Mouse (Mus musculus) midbrain, postnatal 0 days (tissue): ENCODE results near the gene Lypd6b. TPM values are rescaled to one million over a fixed set of nuclear protein-coding genes. Genes with fewer than 3 reads are reported as not detected.

Experiments used
- ATAC-seq: fragments of 200-750 bp; cut with Nextera tagmentation; 2 replicates; pipeline ENCODE4 v1.8.0; 2017; ENCODE audit warnings: moderate number of reproducible peaks, mild to moderate bottlenecking, moderate TSS enrichment, moderate library complexity; ENCODE audit not compliant: low FRiP score
- DNase-seq: peaks from one replicate; pipeline ENCODE4 v3.0.0-alpha.2; 2015; ENCODE audit warnings: low spot score
- H3K27ac ChIP-seq: fragments of 300-500 bp; sonication (generic); 2 replicates; pipeline ENCODE4 v1.5.1; 2014; ENCODE audit warnings: low read depth, mild to moderate bottlenecking, low read length, mixed read lengths
- H3K27me3 ChIP-seq: fragments of 300-500 bp; sonication (generic); 2 replicates; pipeline ENCODE4 v1.6.1; 2014; ENCODE audit warnings: low read length, control low read depth, mixed read lengths; ENCODE audit not compliant: insufficient read depth
- H3K36me3 ChIP-seq: fragments of 300-500 bp; sonication (generic); 2 replicates; pipeline ENCODE4 v1.6.1; 2014; ENCODE audit warnings: low read length, control low read depth, mixed read lengths; ENCODE audit not compliant: insufficient read depth
- H3K4me1 ChIP-seq: fragments of 300-500 bp; sonication (generic); 2 replicates; pipeline ENCODE4 v1.6.1; 2014; ENCODE audit warnings: mild to moderate bottlenecking, control low read depth, antibody characterized with exemption, low read length, mixed read lengths; ENCODE audit not compliant: insufficient read depth
- H3K4me2 ChIP-seq: fragments of 300-500 bp; sonication (generic); 2 replicates; pipeline ENCODE4 v1.6.1; 2014; ENCODE audit warnings: low read depth, mild to moderate bottlenecking, low read length, mixed read lengths; ENCODE audit not compliant: poor library complexity, severe bottlenecking
- H3K4me3 ChIP-seq: fragments of 300-500 bp; sonication (generic); 2 replicates; pipeline ENCODE4 v1.5.1; 2014; ENCODE audit warnings: low read depth, mild to moderate bottlenecking, low read length, moderate library complexity
- H3K9ac ChIP-seq: fragments of 300-500 bp; sonication (generic); replicated peaks from 2 replicates; pipeline ENCODE4 v1.6.1; 2014; ENCODE audit warnings: mild to moderate bottlenecking, low read length, moderate library complexity, mixed read lengths; ENCODE audit not compliant: poor library complexity, severe bottlenecking
- H3K9me3 ChIP-seq: fragments of 300-500 bp; sonication (generic); 2 replicates; pipeline ENCODE4 v1.6.1; 2016; ENCODE audit warnings: low read length, control low read depth
- CTCF ChIP-seq: IDR thresholded peaks from 2 replicates; pipeline ENCODE4 v1.5.1; 2016; ENCODE audit warnings: antibody characterized with exemption, mild to moderate bottlenecking
- WGBS: fragments of 180-500 bp; shearing (Covaris S2); extraction: QIAGEN DNeasy Blood & Tissue Kit; methylation state at CpG from one replicate; pipeline ENCODE4 v1.1.7; 2014; 5-methylcytosine and 5-hydroxymethylcytosine counted together
- polyA plus RNA-seq: library from polyadenylated mRNA; unstranded; fragments of >200 nt; fragmentation: Nextera tagmentation; extraction: Ambion mirVana; gene quantifications from 2 replicates; pipeline ENCODE4 v1.2.1, GENCODE M21; 2015
- total RNA-seq: library from RNA; depleted of rRNA; stranded (reverse); fragments of >200 nt; gene quantifications from 2 replicates; pipeline ENCODE4 v1.2.3, GENCODE M21; 2014

Lypd6b gene
- total and polyA plus RNA-seq, 2 experiments from 2014 or later = 18.6 to 28.1 TPM

DNA sequence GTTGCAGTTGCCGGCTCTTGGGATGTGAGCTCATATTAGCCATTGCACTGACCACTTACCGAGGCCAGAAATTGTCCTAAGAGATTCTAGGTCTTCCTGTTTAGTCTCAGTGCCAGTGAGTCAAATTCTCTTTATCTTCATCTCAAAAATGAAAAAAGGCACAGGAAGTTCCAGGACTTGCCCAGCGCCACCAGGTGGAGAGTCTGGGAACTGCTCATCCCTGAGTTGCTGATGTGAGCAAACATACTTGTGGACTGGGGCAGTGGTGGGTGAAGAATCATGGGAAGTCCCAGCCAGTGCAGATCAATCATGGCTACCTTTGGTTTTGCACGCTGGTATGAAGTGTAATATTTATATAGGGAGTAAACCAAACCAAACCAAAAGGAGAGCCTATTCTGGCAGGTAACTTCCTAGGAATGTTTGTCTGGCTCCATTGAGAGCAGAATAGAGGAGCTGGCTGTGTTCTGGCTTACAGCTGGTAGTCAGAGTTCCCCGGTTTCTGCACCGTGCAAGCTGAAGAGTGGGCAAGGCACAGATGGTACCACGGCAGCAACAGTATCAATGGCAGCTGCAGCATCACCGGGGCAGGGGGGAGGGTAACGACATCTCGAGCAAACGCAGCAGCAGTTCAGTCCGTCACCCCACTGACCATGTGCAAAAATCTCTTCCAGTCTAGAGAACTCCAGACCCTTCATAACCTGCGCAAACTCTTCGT lies 38.7 kb upstream of the Lypd6b start:
- Histone ChIP-seq H3K4me3 (no peak overlapping the region), H3K27ac (no peak overlapping the region), H3K27me3 (no peaks in the 10 kb centered on the region), H3K4me1 (no peaks in the 10 kb centered on the region), H3K36me3 (peaks cover 20% of the 10 kb centered on the region), H3K9ac (no peak overlapping the region), H3K4me2 (no peak overlapping the region), H3K9me3 (no peaks in the 10 kb centered on the region)
- peak; percentile 81 for TF ChIP-seq CTCF
- ATAC-seq (no peak), DNase-seq (peak; percentile 57)
- 87% methylated on average over 14 of the region's 14 CpGs for WGBS

DNA sequence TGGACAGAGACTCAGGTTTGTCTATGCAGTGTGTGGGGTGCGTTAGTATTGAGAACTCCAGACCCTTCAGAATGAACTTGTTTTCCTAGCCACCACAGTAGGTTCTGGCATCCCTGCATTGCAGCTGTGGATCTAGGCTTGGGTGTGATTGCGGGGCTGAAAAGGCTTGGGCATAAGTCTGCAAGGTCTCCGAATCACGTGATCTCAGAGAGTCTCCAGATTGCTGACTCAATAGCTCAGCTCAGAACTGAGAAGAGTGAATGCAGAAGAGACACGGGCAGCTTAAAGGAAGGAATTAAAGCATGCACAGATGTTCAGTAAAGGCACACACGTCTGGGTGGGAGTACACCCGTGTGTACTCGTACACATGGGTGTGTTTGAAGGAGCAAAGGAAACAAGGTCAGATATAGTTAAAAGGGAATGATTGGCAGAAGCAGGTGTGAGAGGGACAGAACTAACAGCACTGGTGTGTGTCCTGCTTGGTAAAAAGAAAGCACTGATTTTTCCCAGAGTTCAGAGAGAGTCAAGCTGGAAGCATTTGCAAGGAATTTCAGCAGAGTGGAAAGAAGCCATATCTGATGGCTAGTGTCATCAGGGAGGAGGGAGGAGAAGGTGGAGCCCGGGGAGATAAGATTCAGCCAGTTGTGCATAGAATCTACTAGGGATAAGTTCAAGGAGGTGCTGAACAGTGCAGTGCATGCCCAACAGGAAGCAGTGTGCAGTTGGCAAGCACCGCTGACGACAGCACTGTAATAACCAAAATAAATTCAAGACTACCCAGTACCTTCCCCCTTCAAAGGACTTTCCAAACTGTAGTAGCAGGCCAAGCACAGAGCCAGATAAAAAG lies 37.5 kb upstream of the Lypd6b start:
- H3K9ac ChIP-seq = no peak overlapping the region
- TF ChIP-seq CTCF = no peak
- H3K27me3 ChIP-seq = no peaks in the 10 kb centered on the region
- peaks cover 21% of the 10 kb centered on the region for H3K36me3 ChIP-seq
- WGBS = 92% methylated on average over 11 of the region's 11 CpGs
- H3K4me3 ChIP-seq = no peak overlapping the region
- DNase-seq (no peak), ATAC-seq (no peak)
- no peak overlapping the region for H3K4me2 ChIP-seq
- no peak overlapping the region for H3K27ac ChIP-seq
- peaks cover 1% of the 10 kb centered on the region; the same call in 1 of the 2 replicates for H3K4me1 ChIP-seq
- no peaks in the 10 kb centered on the region for H3K9me3 ChIP-seq

DNA sequence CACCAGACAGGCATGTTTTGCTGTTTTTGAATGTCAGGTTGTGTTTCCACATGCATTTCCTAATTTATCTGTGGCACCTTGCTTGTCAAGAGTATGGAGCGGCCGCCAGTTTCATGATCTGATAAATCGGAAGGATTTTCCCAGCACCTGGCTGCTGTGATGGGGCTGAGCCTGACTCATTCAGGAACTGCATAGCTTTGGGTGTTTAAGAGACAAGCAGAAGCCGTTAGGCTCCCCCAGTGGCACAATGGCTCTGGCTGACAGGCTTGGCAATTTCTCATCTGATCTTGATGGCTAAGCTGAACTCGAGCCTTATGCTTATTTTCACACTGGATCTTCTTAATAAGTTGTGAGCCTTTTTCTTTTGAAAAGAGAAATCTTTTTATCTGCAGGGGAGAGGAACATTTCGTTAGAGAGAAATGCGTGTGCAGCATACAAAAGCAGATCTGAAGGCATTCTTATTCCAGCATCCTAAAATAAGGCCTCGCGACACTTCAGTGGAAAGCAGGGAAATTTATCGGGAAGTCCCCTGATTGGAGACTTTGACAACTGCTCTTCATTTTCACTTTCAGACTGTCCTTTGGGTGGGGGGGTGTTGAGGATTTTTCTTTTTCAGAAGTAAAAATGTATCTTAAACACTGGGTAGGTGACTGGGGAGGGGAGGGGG lies 35.8 kb upstream of the Lypd6b start:
- WGBS = 45% methylated on average over 10 of the region's 10 CpGs
- Histone ChIP-seq H3K4me3 (no peak overlapping the region), H3K27me3 (no peaks in the 10 kb centered on the region), H3K4me2 (no peak overlapping the region), H3K4me1 (peaks cover 5% of the 10 kb centered on the region; the same call in 1 of the 2 replicates), H3K36me3 (peaks cover 20% of the 10 kb centered on the region), H3K27ac (peak overlapping the region; percentile 39; the same call in 1 of the 2 replicates), H3K9me3 (no peaks in the 10 kb centered on the region), H3K9ac (no peak overlapping the region)
- TF ChIP-seq CTCF = no peak
- DNase-seq (peak; percentile 59), ATAC-seq (peak; percentile 31; the same call in 1 of the 2 replicates)

DNA sequence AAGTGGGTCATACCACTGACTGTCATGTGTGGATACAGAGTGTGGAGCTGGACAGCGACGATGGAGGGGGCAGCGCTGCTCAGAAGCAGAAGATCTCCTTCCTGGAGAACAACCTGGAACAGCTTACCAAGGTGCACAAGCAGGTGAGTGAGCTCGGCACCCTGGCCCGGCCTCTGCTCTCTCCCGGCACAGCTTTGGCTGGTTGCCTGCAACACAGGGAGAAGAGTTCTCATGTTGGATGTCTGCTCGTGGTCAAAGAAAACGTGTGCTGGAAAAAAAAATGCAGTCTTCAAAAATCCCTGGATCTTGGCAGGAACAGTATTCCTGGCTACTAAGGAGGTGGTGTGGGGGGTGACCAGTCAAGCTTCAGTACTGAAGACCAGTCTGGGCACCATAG lies 35.3 kb upstream of the Lypd6b start:
- DNase-seq (no peak), ATAC-seq (no peak)
- H3K4me3 ChIP-seq = no peak overlapping the region
- no peaks in the 10 kb centered on the region for H3K9me3 ChIP-seq
- H3K9ac ChIP-seq = no peak overlapping the region
- H3K27me3 ChIP-seq = no peaks in the 10 kb centered on the region
- peak overlapping the region; percentile 1; the same call in 1 of the 2 replicates for H3K27ac ChIP-seq
- no peak overlapping the region for H3K4me2 ChIP-seq
- no peak for TF ChIP-seq CTCF
- peaks cover 5% of the 10 kb centered on the region; the same call in 1 of the 2 replicates for H3K4me1 ChIP-seq
- WGBS = 81% methylated on average over 8 of the region's 8 CpGs
- peaks cover 25% of the 10 kb centered on the region for H3K36me3 ChIP-seq

DNA sequence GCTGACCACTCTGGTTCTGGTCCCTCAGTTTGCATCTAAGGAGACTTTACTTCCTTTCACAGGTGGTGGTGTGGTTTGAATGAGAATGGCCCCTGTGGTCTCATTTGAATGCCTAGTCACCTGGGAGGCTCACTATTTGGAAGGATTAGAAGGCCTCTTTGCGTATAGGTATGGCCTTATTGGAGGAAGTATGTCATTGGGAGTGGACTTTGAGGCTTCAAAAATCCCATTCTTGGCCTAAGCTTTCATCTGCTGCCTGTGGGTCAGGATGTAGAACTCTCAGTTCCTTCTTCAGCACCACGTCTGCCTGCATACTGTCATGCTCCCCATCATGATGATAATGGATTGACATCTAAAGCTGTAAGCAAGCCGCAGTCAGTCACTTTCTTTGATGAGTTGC lies 34.4 kb upstream of the Lypd6b start:
- WGBS = 94% methylated on average over 3 of the region's 3 CpGs
- no peak for ATAC-seq
- peaks cover 5% of the 10 kb centered on the region; the same call in 1 of the 2 replicates for H3K4me1 ChIP-seq
- H3K9me3 ChIP-seq = no peaks in the 10 kb centered on the region
- no peak overlapping the region for H3K4me2 ChIP-seq
- H3K36me3 ChIP-seq = peaks cover 32% of the 10 kb centered on the region
- H3K27me3 ChIP-seq = no peaks in the 10 kb centered on the region
- H3K4me3 ChIP-seq = no peak overlapping the region
- H3K9ac ChIP-seq = no peak overlapping the region
- no peak for DNase-seq
- no peak for TF ChIP-seq CTCF
- no peak overlapping the region for H3K27ac ChIP-seq
